Mouse (Mus musculus) retina, adult 2 months (tissue): Measurements from ENCODE around the gene Znrf2.

Experiments
- DNase-seq: peaks from one replicate; pipeline ENCODE4 v3.0.0-alpha.2; 2012; ENCODE audit warnings: low read depth, low spot score

The Znrf2 gene

GRCm38 (mm10) chr6:54914977-54915376, 98.3 kb downstream of the Znrf2 start:
- DNase-seq = no peak

GRCm38 (mm10) chr6:54916163-54916562, 99.4 kb downstream of the Znrf2 start:
- DNase-seq = no peak

GRCm38 (mm10) chr6:54916941-54917340, 100.2 kb downstream of the Znrf2 start:
- no peak for DNase-seq

- DNase-seq = peak; percentile 23
Measured at GRCm38 (mm10) chr6:54917523-54917922, 100.8 kb downstream of the Znrf2 start.

GRCm38 (mm10) chr6:54918521-54918920, 101.8 kb downstream of the Znrf2 start:
- no peak for DNase-seq

- no peak for DNase-seq
Measured at GRCm38 (mm10) chr6:54924538-54924937, 107.8 kb downstream of the Znrf2 start.

- no peak for DNase-seq
Measured at GRCm38 (mm10) chr6:54925736-54926440, 109.2 kb downstream of the Znrf2 start.

- no peak for DNase-seq
Measured at GRCm38 (mm10) chr6:54926899-54927298, 110.2 kb downstream of the Znrf2 start.

- no peak for DNase-seq
Measured at GRCm38 (mm10) chr6:54927946-54928345, 111.2 kb downstream of the Znrf2 start.

GRCm38 (mm10) chr6:54931641-54932040, 114.9 kb downstream of the Znrf2 start:
- DNase-seq = no peak

GRCm38 (mm10) chr6:54932526-54932925, 115.8 kb downstream of the Znrf2 start:
- DNase-seq = no peak

GRCm38 (mm10) chr6:54933216-54933615, 116.5 kb downstream of the Znrf2 start:
- DNase-seq = no peak

- no peak for DNase-seq
Measured at GRCm38 (mm10) chr6:54933866-54934265, 117.2 kb downstream of the Znrf2 start.

GRCm38 (mm10) chr6:54934313-54934712, 117.6 kb downstream of the Znrf2 start:
- no peak for DNase-seq

- no peak for DNase-seq
Measured at GRCm38 (mm10) chr6:54934930-54935329, 118.2 kb downstream of the Znrf2 start.

- DNase-seq = no peak
Measured at GRCm38 (mm10) chr6:54936496-54936895, 119.8 kb downstream of the Znrf2 start.

- no peak for DNase-seq
Measured at GRCm38 (mm10) chr6:54939631-54940030, 122.9 kb downstream of the Znrf2 start.

GRCm38 (mm10) chr6:54940126-54940525, 123.4 kb downstream of the Znrf2 start:
- DNase-seq = no peak

GRCm38 (mm10) chr6:54941149-54941548, 124.4 kb downstream of the Znrf2 start:
- DNase-seq = no peak
